Mouse (Mus musculus) cerebellum, postnatal 25 days (tissue): Measurements from ENCODE around the gene Thra.
"Not testable (repeated sequence)": the region's sequence is repeated elsewhere in the genome, so short reads cannot be mapped to it uniquely, and the experiment has no call there.

Experiments
- DNase-seq, 2 experiments: peaks; one replicate each; pipeline ENCODE4 v3.0.0; 2021; ENCODE audit warnings: mixed read lengths in 2 of 2

Thra gene

GRCm38 (mm10) chr11:98720756-98721155 is 19.7 kb upstream of the Thra start:
- DNase-seq = no peak

- peak; percentile 72 for DNase-seq
These were observed 18.8 kb upstream of the Thra start for GRCm38 (mm10) chr11:98721458-98722226.

DNA sequence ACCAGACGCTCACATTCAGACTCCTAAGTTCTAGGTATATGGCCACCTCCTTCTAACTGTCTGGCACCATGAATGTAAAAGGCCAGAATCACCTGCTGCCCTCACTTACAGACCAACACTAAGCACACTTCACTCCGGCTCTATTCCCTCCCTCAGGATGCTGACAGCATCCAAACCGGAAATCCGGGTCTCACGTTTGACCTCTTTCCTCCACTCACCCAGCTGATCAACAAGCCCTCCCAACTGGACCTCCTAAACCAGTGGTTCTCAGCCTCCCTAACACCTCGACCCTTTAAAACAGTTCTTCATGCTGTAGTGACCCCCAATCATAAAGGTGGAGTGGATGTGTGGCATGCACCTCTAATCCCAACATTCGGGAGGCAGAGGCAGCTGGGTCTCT is 17.3 kb upstream of the Thra start:
- no peak for DNase-seq

- DNase-seq = no peak
These were observed 14.4 kb upstream of the Thra start for GRCm38 (mm10) chr11:98725926-98726506.

DNA sequence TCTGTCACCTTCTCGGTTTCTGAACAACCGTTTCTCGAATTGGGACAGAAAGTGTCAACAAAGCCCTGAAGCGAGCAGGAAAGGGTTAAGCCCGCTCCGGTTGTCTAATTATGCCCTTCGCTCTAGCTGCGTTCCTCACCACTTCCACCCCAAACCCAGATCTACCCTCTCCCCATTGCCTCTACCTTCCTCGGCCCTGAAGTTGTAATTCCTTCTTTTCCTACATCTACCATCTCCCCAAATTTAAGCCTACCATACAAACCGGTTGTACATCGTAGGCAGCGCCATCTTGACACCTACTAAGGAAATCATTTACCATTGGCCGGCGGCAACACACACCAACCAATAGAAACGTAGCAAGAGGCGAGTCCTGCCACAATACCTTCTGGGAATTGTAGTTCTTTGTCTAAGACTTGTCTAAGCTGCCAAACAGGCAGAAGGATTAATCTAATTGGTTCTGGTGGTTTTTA is 11.3 kb upstream of the Thra start, which contains the start of gene Med24:
Gene Med24, minus strand, starts transcription at position 317 of the 470 bp plus-strand sequence.
- DNase-seq = peak; percentile 86 to 88

GRCm38 (mm10) chr11:98730727-98731126 is 9.7 kb upstream of the Thra start:
- no peak for DNase-seq

DNA sequence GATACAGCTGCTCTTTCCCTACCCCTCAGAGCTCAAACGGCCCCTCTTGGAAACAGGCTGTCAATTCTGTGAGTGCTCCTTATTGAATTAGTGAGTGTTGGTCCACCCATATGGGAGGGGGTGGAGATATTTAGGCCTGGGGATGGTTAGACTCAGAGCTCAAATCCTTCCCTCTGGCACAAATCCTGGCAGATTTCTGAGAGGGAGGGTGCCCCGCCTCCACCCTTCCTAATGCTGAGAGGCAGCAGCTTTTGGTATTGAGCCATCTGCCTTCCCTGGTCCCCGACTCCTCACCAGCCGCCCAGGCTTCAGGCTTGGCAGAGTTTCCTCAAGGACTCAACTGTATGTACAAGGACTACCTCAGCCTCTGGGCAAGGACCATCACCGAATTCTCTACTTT is 9.3 kb upstream of the Thra start:
- DNase-seq = peak; percentile 67 to 82

GRCm38 (mm10) chr11:98734020-98734419 is 6.4 kb upstream of the Thra start:
- peak; percentile 6 to 28 for DNase-seq

GRCm38 (mm10) chr11:98735111-98735510 is 5.3 kb upstream of the Thra start:
- DNase-seq = no peak

DNA sequence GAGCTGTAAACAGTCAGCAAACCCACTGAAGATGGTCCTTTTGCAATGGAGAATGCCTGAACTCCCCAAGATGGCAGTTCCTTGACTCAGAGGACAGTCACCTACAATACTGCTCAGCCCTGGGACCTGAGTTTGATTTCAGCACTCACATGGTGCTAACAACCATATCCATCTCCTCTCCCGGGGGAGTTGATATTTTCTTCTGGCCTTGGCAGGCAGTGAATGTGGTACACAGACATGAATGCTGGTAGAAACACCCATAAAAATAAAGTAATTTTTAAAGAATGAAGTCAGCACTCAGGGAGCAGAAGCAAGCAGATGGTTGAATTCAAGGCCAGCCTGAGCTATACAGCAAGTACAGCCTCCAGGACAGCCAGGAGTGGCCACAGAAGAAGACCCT is 4.3 kb upstream of the Thra start:
- DNase-seq = no peak

GRCm38 (mm10) chr11:98737220-98737619 is 3.2 kb upstream of the Thra start:
- DNase-seq = not testable (repeated sequence)

DNA sequence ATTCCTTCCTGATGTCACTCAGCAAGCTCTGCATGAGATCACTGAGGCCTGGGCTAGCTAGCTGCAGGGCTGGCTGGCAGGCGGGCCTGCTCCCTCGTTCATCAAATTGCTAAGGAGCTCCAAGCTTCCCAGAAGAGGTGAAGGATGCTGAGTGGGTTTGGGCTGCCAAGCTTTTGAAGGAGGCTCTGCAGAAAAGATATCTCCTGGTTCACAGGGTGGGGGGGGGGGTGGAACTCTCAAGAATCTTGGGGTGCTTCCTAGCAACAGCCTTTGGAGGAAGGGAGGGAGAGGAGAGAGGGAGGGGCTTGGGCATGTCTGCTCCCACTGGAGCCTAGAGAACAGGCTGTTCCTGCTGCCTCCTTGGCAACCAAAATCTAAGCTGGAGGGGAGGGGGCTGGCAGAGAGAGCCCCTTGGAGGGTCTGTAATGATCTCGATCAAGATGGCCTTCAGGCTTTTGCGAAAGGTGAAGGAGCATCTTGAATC is 2.0 kb upstream of the Thra start:
- DNase-seq = peak; percentile 12 to 18

GRCm38 (mm10) chr11:98738925-98739324 is 1.5 kb upstream of the Thra start:
- peak in 1 of 2 experiments; percentile 7 for DNase-seq

DNA sequence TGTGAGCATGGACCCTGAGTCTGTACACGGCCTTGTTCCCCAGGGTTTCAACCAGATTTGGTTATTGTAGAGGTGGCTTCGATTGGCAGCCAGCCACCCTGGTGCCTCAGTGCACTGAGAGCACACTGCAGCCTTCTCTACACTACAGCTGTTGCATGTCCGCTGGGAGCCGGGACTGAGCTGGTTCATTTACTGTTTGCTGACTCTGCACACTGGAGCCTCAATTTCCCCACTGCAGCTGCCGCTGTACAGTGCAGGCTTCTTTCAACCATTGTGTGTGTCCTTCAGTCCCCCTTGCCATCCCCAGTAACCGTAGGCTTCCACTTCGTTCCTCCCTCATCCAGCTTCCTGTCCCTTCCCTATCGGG is 429 bp upstream of the Thra start:
- DNase-seq = peak in 1 of 2 experiments; percentile 55

GRCm38 (mm10) chr11:98741051-98741620 is 698 bp downstream of the Thra start:
- no peak for DNase-seq

DNA sequence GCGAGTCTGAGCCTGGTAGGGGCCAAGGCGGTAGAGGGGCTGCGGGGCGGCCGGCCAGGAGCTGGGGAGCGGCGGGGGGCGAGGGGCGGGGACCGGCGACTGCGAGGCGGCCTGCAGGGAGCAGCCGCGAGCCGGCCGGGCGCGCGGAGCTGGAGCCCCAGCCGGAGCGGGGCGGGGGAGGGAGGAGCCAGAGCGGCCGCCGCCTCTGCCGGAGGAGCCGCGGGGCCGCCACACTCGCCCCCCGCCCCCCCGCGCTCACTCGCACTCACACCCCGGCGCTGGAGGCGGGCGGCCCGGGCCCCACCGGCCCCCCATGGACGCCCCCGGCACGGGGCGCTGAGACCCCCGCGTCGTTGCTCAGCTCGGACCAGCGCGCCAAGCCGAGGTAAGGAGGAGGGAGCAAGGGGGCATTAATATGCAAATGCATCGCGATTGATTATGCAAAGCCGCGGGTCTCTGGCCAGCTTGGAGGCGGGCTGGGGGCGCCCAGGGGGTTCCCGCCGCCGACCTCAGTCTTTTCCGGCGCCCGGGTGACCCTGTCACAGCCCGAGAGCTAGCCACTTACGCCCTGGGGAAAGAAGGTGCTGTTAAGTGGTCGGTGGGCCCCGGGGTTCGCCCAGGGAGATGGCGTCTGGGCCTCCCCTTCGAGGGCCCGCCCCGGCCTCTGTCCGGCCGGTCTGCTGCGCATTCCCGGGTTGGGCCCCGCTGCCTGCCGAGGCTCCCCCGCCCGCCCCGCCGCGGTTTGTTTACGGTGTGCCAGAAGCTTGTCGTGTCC is 1.4 kb downstream of the Thra start:
- peak; percentile 85 to 95 for DNase-seq

- peak; percentile 60 to 61 for DNase-seq
These were observed 2.2 kb downstream of the Thra start for GRCm38 (mm10) chr11:98742397-98743291.

DNA sequence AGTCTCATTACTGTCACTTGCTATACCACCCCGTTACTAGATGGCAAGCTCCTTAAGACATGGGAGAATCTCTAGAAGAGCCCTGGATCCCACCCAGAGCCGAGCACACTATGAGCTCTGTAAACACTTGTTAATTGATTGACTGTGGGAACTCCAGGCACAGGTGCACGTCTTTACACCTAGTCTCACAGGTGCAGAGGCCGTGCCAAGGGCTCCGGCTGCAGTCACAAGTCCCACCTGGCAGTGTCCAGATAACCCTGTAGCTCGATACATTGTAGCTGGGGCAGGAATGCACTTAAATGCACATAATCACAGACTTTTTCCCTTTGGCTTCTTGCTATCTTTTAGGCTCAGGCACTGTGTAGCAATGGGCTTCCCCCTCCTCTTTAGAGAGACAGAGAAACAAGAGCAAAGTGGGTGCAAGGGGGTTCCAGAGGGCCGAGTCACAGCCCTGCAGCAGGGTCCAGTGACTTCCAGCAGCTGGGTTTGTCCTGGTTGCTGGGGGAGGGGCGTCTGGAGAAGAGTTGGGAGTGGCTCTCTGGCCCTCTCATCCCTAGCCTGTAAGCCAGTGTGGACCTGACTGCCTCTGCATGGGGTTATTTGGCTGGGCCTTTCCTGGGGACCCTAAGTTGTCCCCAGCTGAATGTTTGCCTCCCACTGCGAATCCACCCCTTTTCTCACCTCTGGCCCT is 3.4 kb downstream of the Thra start:
- peak in 1 of 2 experiments; percentile 57 for DNase-seq

GRCm38 (mm10) chr11:98744456-98745019 is 4.1 kb downstream of the Thra start:
- no peak for DNase-seq

DNA sequence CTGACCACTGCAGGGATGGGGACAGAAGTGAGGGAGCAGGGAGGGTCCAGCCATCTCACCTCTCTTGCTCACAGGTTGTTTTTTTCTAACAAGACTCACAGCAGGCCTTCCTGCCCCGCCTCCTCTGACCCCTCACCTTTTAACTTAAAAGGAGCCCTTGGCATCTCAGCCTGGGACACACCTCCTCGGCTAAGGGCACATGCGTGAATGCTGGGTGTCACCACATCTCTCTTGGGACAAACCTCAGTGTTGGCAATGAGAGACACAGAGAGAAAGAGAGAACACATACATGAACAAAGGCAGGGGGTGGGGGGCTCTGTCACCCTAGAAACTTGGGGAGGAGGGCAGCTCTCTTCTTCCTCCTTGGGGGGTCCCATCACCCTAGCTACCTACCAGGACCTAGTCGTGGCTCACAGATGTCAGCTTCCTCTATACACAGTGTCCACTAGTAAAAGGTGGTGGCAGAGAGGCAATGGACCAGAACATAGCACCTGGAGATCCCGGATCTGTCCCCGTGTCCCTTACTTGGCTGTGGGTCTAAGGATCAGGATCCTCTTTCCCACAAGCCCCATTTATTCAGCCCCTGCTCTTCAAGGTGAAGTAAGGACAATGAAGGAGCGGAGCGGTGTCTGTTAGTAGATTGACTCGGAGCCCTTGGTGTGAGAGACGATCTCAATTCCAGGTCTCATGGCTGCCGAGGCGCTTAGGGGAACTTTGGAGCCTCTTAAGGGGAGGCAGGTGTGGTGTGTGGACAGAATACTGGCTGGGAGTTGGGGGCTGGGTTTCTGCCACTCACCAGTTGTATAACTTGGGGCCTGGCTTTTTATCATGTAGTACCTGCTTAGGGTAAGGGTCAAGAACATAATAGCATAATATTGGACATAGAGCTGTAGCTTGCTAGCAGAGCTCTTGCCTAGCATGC is 5.8 kb downstream of the Thra start:
- peak in 1 of 2 experiments; percentile 37 for DNase-seq
